Mouse (Mus musculus): ENCODE measurements around the gene Gm17657. TPM values are rescaled to one million over a fixed set of nuclear protein-coding genes. Genes with fewer than 3 reads are reported as not detected.
"Not testable (repeated sequence)": the region's sequence is repeated elsewhere in the genome, so short reads cannot be mapped to it uniquely, and the experiment has no call there.

Gm17657 gene
- polyA plus RNA-seq, 1 experiment from 2014 or later, result not detected

DNA sequence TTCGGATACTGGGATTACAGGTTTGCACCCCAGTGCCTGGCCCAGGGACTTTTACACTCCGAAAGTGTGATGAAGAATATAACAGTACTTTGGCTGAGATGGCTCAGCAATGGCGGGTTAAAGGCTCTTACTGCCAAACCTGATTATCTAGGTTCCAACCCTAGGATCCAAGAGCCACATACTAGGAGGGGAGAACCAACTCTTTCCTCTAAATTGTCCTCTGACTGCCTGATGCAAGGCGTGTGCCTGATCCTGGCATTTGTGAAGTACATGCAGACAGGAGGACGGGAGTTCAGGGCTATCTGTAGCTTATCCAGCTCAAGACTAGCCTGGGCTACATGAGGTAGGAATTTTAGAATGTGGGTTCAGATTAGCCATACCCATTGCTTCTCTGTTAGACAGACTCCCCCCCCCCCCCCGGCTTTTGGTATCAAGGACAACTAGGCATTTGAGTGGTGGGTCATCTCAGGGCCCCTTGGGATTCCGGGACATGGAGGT, 49.1 kb downstream of the Gm17657 start:
- Histone ChIP-seq H3K9me3 (replicated peaks; ENCODE audit: control insufficient read depth, low read length) (no peaks in the 10 kb centered on the region), H3K9ac (ENCODE audit: low read length) (no peak overlapping the region), H3K4me3 (replicated peaks; ENCODE audit: low read length) (no peak overlapping the region), H3K4me1 (ENCODE audit: control insufficient read depth, insufficient read depth, low read length) (peaks cover 15% of the 10 kb centered on the region; the same call in 1 of the 2 replicates), H3K36me3 (ENCODE audit: control insufficient read depth, insufficient read depth, low read length) (no peaks in the 10 kb centered on the region), H3K27me3 (ENCODE audit: control insufficient read depth, insufficient read depth, low read length) (no peaks in the 10 kb centered on the region), H3K4me2 (ENCODE audit: low read depth, low read length) (no peak overlapping the region), H3K27ac (ENCODE audit: low read length) (no peak overlapping the region)
- 65% methylated on average over 7 of the region's 7 CpGs for WGBS
- ATAC-seq (ENCODE audit: insufficient read depth, low FRiP score), result no peak

DNA sequence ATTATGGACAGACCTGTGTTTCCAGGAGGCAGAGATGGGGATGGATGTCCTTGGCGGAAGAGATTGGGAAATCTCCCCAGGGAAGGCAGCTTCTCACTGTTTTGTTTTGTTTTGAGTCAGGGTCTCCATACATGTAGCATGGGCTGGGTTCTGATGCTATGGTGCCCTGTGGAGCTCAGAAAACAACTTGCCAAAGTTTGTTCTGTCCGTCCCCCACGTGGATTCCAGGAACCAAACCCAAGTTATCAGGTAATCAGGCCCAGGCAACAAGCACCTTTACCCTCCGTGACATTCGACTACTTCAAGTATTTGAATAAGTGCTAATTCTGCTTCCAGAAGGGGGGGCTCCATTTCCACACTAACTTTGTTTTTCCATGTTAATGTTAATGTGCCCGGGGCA, 49.9 kb downstream of the Gm17657 start:
- 68% methylated on average over 6 of the region's 6 CpGs for WGBS
- Histone ChIP-seq H3K27me3 (ENCODE audit: control insufficient read depth, insufficient read depth, low read length) (no peaks in the 10 kb centered on the region), H3K36me3 (ENCODE audit: control insufficient read depth, insufficient read depth, low read length) (0 out of 2 replicates have a peak, but pooled peaks cover 3% of the 10 kb centered on the region), H3K9ac (ENCODE audit: low read length) (no peak overlapping the region), H3K4me3 (replicated peaks; ENCODE audit: low read length) (no peak overlapping the region), H3K4me1 (ENCODE audit: control insufficient read depth, insufficient read depth, low read length) (peaks cover 17% of the 10 kb centered on the region; the same call in 1 of the 2 replicates), H3K4me2 (ENCODE audit: low read depth, low read length) (no peak overlapping the region), H3K27ac (ENCODE audit: low read length) (no peak overlapping the region), H3K9me3 (replicated peaks; ENCODE audit: control insufficient read depth, low read length) (no peaks in the 10 kb centered on the region)
- no peak for ATAC-seq (ENCODE audit: insufficient read depth, low FRiP score)

DNA sequence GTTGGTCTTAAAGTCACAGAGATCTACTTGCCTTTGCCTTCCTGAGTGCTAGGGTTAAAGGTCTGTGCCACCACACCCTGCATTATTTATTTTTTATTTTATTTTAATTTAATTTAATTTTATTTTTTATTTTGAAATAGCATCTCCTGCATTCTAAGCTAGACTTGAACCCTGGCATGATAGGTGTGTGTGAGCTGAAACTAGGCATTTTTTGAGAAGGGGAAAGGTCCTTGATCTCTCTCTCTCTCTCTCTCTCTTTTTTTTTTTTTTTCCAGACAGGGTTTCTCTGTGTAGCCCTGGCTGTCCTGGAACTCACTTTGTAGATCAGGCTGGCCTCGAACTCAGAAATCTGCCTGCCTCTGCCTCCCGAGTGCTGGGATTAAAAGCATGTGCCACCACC, 50.5 kb downstream of the Gm17657 start:
- not testable (repeated sequence) for H3K27me3 ChIP-seq (ENCODE audit: control insufficient read depth, insufficient read depth, low read length); H3K9ac ChIP-seq (ENCODE audit: low read length); H3K27ac ChIP-seq (ENCODE audit: low read length); H3K36me3 ChIP-seq (ENCODE audit: control insufficient read depth, insufficient read depth, low read length); H3K4me2 ChIP-seq (ENCODE audit: low read depth, low read length); H3K9me3 ChIP-seq (replicated peaks; ENCODE audit: control insufficient read depth, low read length); H3K4me3 ChIP-seq (replicated peaks; ENCODE audit: low read length); ATAC-seq (ENCODE audit: insufficient read depth, low FRiP score)
- WGBS, result 78% methylated on average over 2 of the region's 2 CpGs
- peaks cover 18% of the 10 kb centered on the region; the same call in 1 of the 2 replicates for H3K4me1 ChIP-seq (ENCODE audit: control insufficient read depth, insufficient read depth, low read length)

DNA sequence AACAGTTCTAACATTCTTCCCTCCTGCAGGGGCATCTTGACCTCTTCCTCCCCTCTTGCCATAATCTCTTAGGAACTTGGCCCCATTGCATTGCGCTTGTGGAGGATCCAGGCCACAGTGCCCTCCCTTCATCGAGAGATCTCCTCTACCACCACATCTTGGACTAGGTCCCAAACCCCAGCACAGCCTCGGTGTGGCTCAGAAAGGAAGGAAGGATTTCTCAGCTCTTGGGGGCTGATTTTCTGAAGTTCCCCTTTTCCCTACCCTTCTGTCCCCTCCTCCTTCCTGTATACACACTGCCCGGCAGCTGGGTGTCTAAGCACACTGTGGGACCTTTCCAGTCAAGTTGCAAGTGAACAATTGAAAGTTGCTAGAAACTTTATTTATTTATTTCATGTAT, 51.4 kb downstream of the Gm17657 start:
- WGBS, result 42% methylated on average over 4 of the region's 4 CpGs
- ATAC-seq (ENCODE audit: insufficient read depth, low FRiP score), result no peak
- peaks cover 23% of the 10 kb centered on the region for H3K4me1 ChIP-seq (ENCODE audit: control insufficient read depth, insufficient read depth, low read length)

DNA sequence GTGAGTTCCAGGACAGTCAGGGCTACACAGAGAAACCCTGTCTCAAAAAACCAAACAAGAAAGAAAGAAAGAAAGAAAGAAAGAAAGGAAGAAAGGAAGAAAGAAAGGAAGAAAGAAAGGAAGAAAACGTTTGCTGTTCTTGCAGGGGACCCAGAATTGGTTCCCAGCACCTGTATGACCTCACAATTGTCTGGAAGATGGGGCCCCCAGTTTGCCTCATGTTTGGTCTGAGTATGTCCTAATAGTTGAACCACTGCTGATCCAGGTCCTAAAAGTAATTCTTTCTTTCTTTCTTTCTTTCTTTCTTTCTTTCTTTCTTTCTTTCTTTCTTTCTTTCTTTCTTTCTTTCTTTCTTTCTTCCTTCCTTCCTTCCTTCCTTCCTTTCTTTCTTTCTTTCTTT, 52.0 kb downstream of the Gm17657 start:
- not testable (repeated sequence) for H3K27me3 ChIP-seq (ENCODE audit: control insufficient read depth, insufficient read depth, low read length); H3K36me3 ChIP-seq (ENCODE audit: control insufficient read depth, insufficient read depth, low read length); H3K9me3 ChIP-seq (replicated peaks; ENCODE audit: control insufficient read depth, low read length); ATAC-seq (ENCODE audit: insufficient read depth, low FRiP score); H3K9ac ChIP-seq (ENCODE audit: low read length); H3K27ac ChIP-seq (ENCODE audit: low read length); H3K4me2 ChIP-seq (ENCODE audit: low read depth, low read length); H3K4me3 ChIP-seq (replicated peaks; ENCODE audit: low read length)
- H3K4me1 ChIP-seq (ENCODE audit: control insufficient read depth, insufficient read depth, low read length), result peaks cover 21% of the 10 kb centered on the region
- 72% methylated on average over 1 of the region's 1 CpGs for WGBS

More for the DNA sequence above, 51.4 kb downstream of the Gm17657 start:
- H3K36me3 ChIP-seq (ENCODE audit: control insufficient read depth, insufficient read depth, low read length), result peaks cover 9% of the 10 kb centered on the region; the same call in 1 of the 2 replicates
- no peak overlapping the region for H3K9ac ChIP-seq (ENCODE audit: low read length)
- H3K4me2 ChIP-seq (ENCODE audit: low read depth, low read length), result no peak overlapping the region
- 0 out of 2 replicates have a peak overlapping the region, but pooled peaks have one; percentile 42 for H3K27ac ChIP-seq (ENCODE audit: low read length)
- H3K4me3 ChIP-seq (replicated peaks; ENCODE audit: low read length), result no peak overlapping the region
- no peaks in the 10 kb centered on the region for H3K9me3 ChIP-seq (replicated peaks; ENCODE audit: control insufficient read depth, low read length)
- no peaks in the 10 kb centered on the region for H3K27me3 ChIP-seq (ENCODE audit: control insufficient read depth, insufficient read depth, low read length)

DNA sequence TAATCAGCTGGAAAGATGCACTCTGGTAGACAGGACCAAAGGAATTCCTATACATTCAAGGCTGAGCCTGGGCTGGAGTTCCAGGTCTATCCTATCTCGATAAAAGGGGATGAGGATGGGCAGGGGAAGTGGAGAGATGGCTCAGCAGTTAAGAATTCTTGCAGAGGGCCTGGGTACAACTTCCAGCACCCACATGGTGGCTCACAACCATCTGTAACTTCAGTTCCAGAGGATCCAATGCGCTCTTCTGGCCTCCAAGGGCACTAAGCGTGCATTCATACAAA, 52.4 kb downstream of the Gm17657 start:
- Histone ChIP-seq H3K27me3 (ENCODE audit: control insufficient read depth, insufficient read depth, low read length) (no peaks in the 10 kb centered on the region), H3K27ac (ENCODE audit: low read length) (no peak overlapping the region; the same call in 1 of the 2 replicates), H3K36me3 (ENCODE audit: control insufficient read depth, insufficient read depth, low read length) (peaks cover 9% of the 10 kb centered on the region; the same call in 1 of the 2 replicates), H3K9ac (ENCODE audit: low read length) (no peak overlapping the region), H3K4me2 (ENCODE audit: low read depth, low read length) (no peak overlapping the region), H3K4me3 (replicated peaks; ENCODE audit: low read length) (no peak overlapping the region), H3K4me1 (ENCODE audit: control insufficient read depth, insufficient read depth, low read length) (peaks cover 17% of the 10 kb centered on the region), H3K9me3 (replicated peaks; ENCODE audit: control insufficient read depth, low read length) (no peaks in the 10 kb centered on the region)
- no peak for ATAC-seq (ENCODE audit: insufficient read depth, low FRiP score)
- WGBS, result 85% methylated on average over 3 of the region's 3 CpGs

DNA sequence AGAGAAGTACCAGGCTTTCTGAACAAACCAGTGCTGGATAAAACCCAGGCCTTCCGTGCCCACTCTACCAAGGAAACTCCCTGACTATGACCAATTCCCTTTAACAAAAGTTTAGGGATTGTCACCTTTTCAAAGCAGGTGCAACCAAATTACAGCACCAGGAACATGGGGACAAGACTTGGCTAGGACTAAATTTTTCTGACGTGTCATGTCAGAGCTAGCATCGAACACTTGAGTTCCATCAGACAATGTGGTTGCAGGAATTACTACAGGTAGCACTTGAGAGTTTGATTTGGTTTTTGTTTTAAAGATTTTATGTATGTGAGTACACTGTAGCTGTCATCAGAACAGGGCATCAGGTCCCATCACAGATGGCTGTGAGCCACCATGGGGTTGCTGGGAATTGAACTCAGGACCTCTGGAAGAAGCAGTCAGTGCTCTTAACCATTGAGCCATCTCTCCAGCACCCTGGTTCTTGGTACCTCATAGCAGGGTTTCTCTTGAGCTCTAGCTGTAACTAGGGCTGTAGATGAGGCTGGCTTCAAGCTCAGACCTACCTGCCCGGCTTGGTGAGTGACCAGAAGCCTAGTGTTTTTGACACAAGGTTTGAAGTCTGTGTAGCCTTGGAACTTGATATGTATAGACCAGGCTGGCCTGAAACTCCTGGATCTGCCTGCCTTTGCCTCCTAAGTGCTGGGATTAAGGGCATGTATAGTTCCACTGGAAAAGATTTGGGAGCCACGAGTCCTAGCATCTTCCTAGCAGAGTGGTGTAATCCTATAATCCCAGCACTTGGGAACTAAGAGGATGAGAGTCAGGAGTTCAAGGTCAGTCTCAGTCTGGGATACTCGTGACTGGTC, 53.0 kb downstream of the Gm17657 start:
- H3K4me3 ChIP-seq (replicated peaks; ENCODE audit: low read length), result no peak overlapping the region
- peaks cover 17% of the 10 kb centered on the region for H3K4me1 ChIP-seq (ENCODE audit: control insufficient read depth, insufficient read depth, low read length)
- no peaks in the 10 kb centered on the region for H3K27me3 ChIP-seq (ENCODE audit: control insufficient read depth, insufficient read depth, low read length)
- no peaks in the 10 kb centered on the region for H3K9me3 ChIP-seq (replicated peaks; ENCODE audit: control insufficient read depth, low read length)
- 78% methylated on average over 6 of the region's 6 CpGs for WGBS
- no peak overlapping the region; the same call in 1 of the 2 replicates for H3K27ac ChIP-seq (ENCODE audit: low read length)
- H3K36me3 ChIP-seq (ENCODE audit: control insufficient read depth, insufficient read depth, low read length), result peaks cover 9% of the 10 kb centered on the region; the same call in 1 of the 2 replicates
- H3K9ac ChIP-seq (ENCODE audit: low read length), result no peak overlapping the region
- no peak for ATAC-seq (ENCODE audit: insufficient read depth, low FRiP score)
- H3K4me2 ChIP-seq (ENCODE audit: low read depth, low read length), result no peak overlapping the region

DNA sequence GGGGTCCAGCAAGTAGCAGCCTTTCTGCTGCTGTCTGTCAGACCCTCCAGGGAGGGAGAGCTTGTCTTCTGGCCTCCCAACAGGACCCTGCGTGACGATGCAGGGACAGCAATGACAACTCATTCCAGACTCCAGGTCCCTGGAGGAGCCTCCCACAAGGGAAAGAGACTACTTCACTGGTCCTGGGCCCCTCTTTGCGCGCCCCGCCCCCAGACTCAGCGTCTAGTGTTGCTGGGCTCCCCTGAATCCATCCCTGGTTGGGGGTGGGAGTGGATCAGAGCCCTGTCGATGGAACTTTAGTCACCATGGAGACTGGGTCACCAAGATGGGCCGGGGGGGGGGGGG, 54.7 kb downstream of the Gm17657 start:
- Histone ChIP-seq H3K27me3 (ENCODE audit: control insufficient read depth, insufficient read depth, low read length) (no peaks in the 10 kb centered on the region), H3K27ac (ENCODE audit: low read length) (no peak overlapping the region), H3K9ac (ENCODE audit: low read length) (no peak overlapping the region; the same call in 1 of the 2 replicates), H3K4me2 (ENCODE audit: low read depth, low read length) (no peak overlapping the region), H3K4me3 (replicated peaks; ENCODE audit: low read length) (no peak overlapping the region), H3K9me3 (replicated peaks; ENCODE audit: control insufficient read depth, low read length) (no peaks in the 10 kb centered on the region), H3K4me1 (ENCODE audit: control insufficient read depth, insufficient read depth, low read length) (peaks cover 17% of the 10 kb centered on the region), H3K36me3 (ENCODE audit: control insufficient read depth, insufficient read depth, low read length) (peaks cover 9% of the 10 kb centered on the region; the same call in 1 of the 2 replicates)
- no peak for ATAC-seq (ENCODE audit: insufficient read depth, low FRiP score)
- WGBS, result 81% methylated on average over 7 of the region's 8 CpGs

DNA sequence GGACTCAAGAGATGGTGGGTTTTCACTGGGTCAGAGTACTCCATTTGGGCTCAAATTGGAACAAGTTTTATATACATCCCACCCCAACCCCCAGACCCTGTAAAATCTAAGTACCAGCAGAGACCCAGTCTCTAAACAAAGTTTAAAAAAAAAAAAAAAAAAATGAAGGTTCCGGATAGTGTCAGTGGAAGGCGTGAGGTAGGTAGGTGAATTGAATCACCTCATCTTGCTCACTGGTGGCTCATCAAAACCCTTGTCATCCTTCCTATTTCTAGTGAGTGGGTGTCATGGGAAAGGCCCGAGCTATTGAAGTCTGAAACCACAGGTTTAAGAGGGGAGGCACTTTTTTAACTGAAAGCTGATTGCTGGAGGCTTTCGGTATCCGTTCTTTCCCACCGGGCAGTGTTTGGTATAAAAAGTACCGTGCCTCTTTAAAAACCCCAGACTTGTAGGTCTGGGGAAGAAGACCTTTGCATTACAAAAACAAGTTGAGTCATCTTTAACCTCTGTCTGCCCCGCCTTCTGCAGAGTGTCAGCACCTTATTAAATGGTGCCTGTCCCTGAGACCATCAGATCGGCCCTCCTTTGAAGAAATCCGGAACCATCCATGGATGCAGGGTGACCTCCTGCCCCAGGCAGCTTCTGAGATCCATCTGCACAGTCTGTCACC, 55.2 kb downstream of the Gm17657 start:
- Histone ChIP-seq H3K9ac (ENCODE audit: low read length) (no peak overlapping the region; the same call in 1 of the 2 replicates), H3K4me1 (ENCODE audit: control insufficient read depth, insufficient read depth, low read length) (peaks cover 19% of the 10 kb centered on the region), H3K4me3 (replicated peaks; ENCODE audit: low read length) (no peak overlapping the region), H3K27ac (ENCODE audit: low read length) (no peak overlapping the region), H3K27me3 (ENCODE audit: control insufficient read depth, insufficient read depth, low read length) (no peaks in the 10 kb centered on the region), H3K36me3 (ENCODE audit: control insufficient read depth, insufficient read depth, low read length) (peaks cover 9% of the 10 kb centered on the region; the same call in 1 of the 2 replicates), H3K4me2 (ENCODE audit: low read depth, low read length) (no peak overlapping the region), H3K9me3 (replicated peaks; ENCODE audit: control insufficient read depth, low read length) (no peaks in the 10 kb centered on the region)
- WGBS, result 77% methylated on average over 10 of the region's 10 CpGs
- no peak for ATAC-seq (ENCODE audit: insufficient read depth, low FRiP score)

All from stomach, embryonic 16.5 days (tissue).